In genomic region chr8:53638495-53639171, GRCm38 (mm10) we compare ENCODE assay signal across 8 mouse cellular contexts. TPM values are rescaled to one million over a fixed set of nuclear protein-coding genes. Genes with fewer than 3 reads are reported as not detected.
A peak's percentile ranks its signal among the peaks of the same experiment; 100 is the strongest.
DNase-seq lines count a peak whose midpoint lies in the region; ATAC-seq and TF ChIP-seq lines count a peak whose summit lies in the region.

Gene Neil3, minus strand, starts transcription at chr8:53639065.

- no peak for TF ChIP-seq CTCF in embryonic fibroblast, embryonic 13.5 days (IDR thresholded peaks at IDR 0.05; ENCODE audit: borderline replicate concordance, insufficient read depth, low read length)
- no peak for TF ChIP-seq CTCF in lung, adult 2 months (IDR thresholded peaks at IDR 0.05; ENCODE audit: insufficient read depth, low read length)
- no peak for TF ChIP-seq CTCF in thymus, adult 2 months (IDR thresholded peaks at IDR 0.05; ENCODE audit: borderline replicate concordance, control insufficient read depth, extremely low read depth, insufficient read depth, low read length, poor library complexity)

- H3K9ac ChIP-seq in heart, embryonic 12.5 days = peak within 1 kb of the TSS; percentile 73
- H3K9ac ChIP-seq in kidney, embryonic 16.5 days (replicated peaks; ENCODE audit: low read length) = peak within 1 kb of the TSS; percentile 75
- H3K9ac ChIP-seq in neural tube, embryonic 15.5 days (replicated peaks) = peak within 1 kb of the TSS; percentile 32

- peak within 1 kb of the TSS; percentile 65 for H3K4me3 ChIP-seq in embryonic fibroblast, embryonic 13.5 days (ENCODE audit: insufficient read depth, low read length)
- peak within 1 kb of the TSS; percentile 71 for H3K4me3 ChIP-seq in heart, embryonic 12.5 days
- peak within 1 kb of the TSS; percentile 72 for H3K4me3 ChIP-seq in kidney, embryonic 16.5 days (ENCODE audit: low read length)
- H3K4me3 ChIP-seq in lung, adult 2 months (replicated peaks; ENCODE audit: extremely low read depth, low read depth, low read length) = peak within 1 kb of the TSS; percentile 55
- peak within 1 kb of the TSS; percentile 44 for H3K4me3 ChIP-seq in neural tube, embryonic 15.5 days (replicated peaks)
- peak within 1 kb of the TSS; percentile 81 for H3K4me3 ChIP-seq in thymus, adult 2 months (ENCODE audit: control insufficient read depth, insufficient read depth, low read length)

- peak; percentile 99 for ATAC-seq in heart, embryonic 12.5 days (ENCODE audit: insufficient number of reproducible peaks, low FRiP score)
- ATAC-seq in kidney, embryonic 16.5 days (ENCODE audit: low FRiP score, low TSS enrichment) = peak; percentile 100
- peak; percentile 91 for ATAC-seq in neural tube, embryonic 15.5 days (ENCODE audit: low FRiP score)

- no peaks in the 10 kb centered on the region for H3K4me1 ChIP-seq in embryonic fibroblast, embryonic 13.5 days (ENCODE audit: control insufficient read depth, insufficient read depth, low read length)
- H3K4me1 ChIP-seq in heart, embryonic 12.5 days (replicated peaks) = peaks cover 7% of the 10 kb centered on the region
- H3K4me1 ChIP-seq in kidney, embryonic 16.5 days (ENCODE audit: insufficient read depth, low read length) = peaks cover 14% of the 10 kb centered on the region
- peaks cover 2% of the 10 kb centered on the region; the same call in 1 of the 2 replicates for H3K4me1 ChIP-seq in lung, adult 2 months (ENCODE audit: control insufficient read depth, insufficient read depth, low read length)
- peaks cover 10% of the 10 kb centered on the region for H3K4me1 ChIP-seq in neural tube, embryonic 15.5 days
- H3K4me1 ChIP-seq in thymus, adult 2 months (replicated peaks; ENCODE audit: control insufficient read depth, insufficient read depth, low read length) = 0 out of 2 replicates have a peak, but pooled peaks cover 5% of the 10 kb centered on the region

- no peaks in the 10 kb centered on the region for H3K36me3 ChIP-seq in heart, embryonic 12.5 days
- no peaks in the 10 kb centered on the region for H3K36me3 ChIP-seq in kidney, embryonic 16.5 days (ENCODE audit: insufficient read depth, low read length)
- no peaks in the 10 kb centered on the region for H3K36me3 ChIP-seq in neural tube, embryonic 15.5 days
- no peaks in the 10 kb centered on the region for H3K36me3 ChIP-seq in thymus, adult 2 months (ENCODE audit: control insufficient read depth, insufficient read depth, low read length)

- H3K27me3 ChIP-seq in heart, embryonic 12.5 days (replicated peaks) = no peaks in the 10 kb centered on the region
- H3K27me3 ChIP-seq in kidney, embryonic 16.5 days (ENCODE audit: insufficient read depth, low read length) = no peaks in the 10 kb centered on the region
- no peaks in the 10 kb centered on the region for H3K27me3 ChIP-seq in neural tube, embryonic 15.5 days (replicated peaks)
- no peaks in the 10 kb centered on the region for H3K27me3 ChIP-seq in thymus, adult 2 months (ENCODE audit: control insufficient read depth, insufficient read depth, low read length)

- TF ChIP-seq POLR2A in embryonic fibroblast, embryonic 13.5 days (IDR thresholded peaks at IDR 0.05; ENCODE audit: low read depth, low read length) = no peak; the same call in 1 of the 2 replicates
- TF ChIP-seq POLR2A in lung, adult 2 months (IDR thresholded peaks at IDR 0.05; ENCODE audit: borderline replicate concordance, extremely low read depth, low read depth, low read length) = no peak
- no peak for TF ChIP-seq POLR2A in thymus, adult 2 months (IDR thresholded peaks at IDR 0.05; ENCODE audit: control insufficient read depth, extremely low read depth, insufficient read depth, low read length, poor library complexity)

- no peak within 1 kb of the TSS for H3K27ac ChIP-seq in embryonic fibroblast, embryonic 13.5 days (ENCODE audit: insufficient read depth, low read length)
- peak within 1 kb of the TSS; percentile 30; the same call in 1 of the 2 replicates for H3K27ac ChIP-seq in heart, embryonic 12.5 days (ENCODE audit: poor library complexity, severe bottlenecking)
- 0 out of 2 replicates have a peak within 1 kb of the TSS, but pooled peaks have one; percentile 18 for H3K27ac ChIP-seq in kidney, embryonic 16.5 days (ENCODE audit: low read length)
- no peak within 1 kb of the TSS for H3K27ac ChIP-seq in neural tube, embryonic 15.5 days (replicated peaks)
- H3K27ac ChIP-seq in thymus, adult 2 months (ENCODE audit: control insufficient read depth, insufficient read depth, low read length) = no peak within 1 kb of the TSS

- DNase-seq in CD4-positive, CD25-positive, alpha-beta regulatory T cell, adult 2 months (ENCODE audit: low read depth, low spot score) = peak; percentile 82
- DNase-seq in adrenal gland, postnatal 4 days (ENCODE audit: low spot score in 2 of 2) = peak; percentile 63 to 74
- peak; percentile 71 for DNase-seq in lung, adult 2 months
- DNase-seq in thymus, adult 2 months = peak; percentile 85

- no peaks in the 10 kb centered on the region for H3K9me3 ChIP-seq in heart, embryonic 12.5 days (replicated peaks)
- no peaks in the 10 kb centered on the region for H3K9me3 ChIP-seq in kidney, embryonic 16.5 days (ENCODE audit: low read length)
- H3K9me3 ChIP-seq in neural tube, embryonic 15.5 days (replicated peaks) = no peaks in the 10 kb centered on the region

- 1% methylated on average over 26 of the region's 26 CpGs for WGBS in heart, embryonic 12.5 days
- WGBS in kidney, embryonic 16.5 days = under 1% methylated on average over 26 of the region's 26 CpGs
- under 1% methylated on average over 26 of the region's 26 CpGs for WGBS in lung, adult 2 months
- 2% methylated on average over 26 of the region's 26 CpGs for WGBS in neural tube, embryonic 15.5 days
- WGBS in thymus, adult 2 months = under 1% methylated on average over 26 of the region's 26 CpGs

- H3K4me2 ChIP-seq in heart, embryonic 12.5 days = peak within 1 kb of the TSS; percentile 86
- peak within 1 kb of the TSS; percentile 81 for H3K4me2 ChIP-seq in kidney, embryonic 16.5 days (replicated peaks; ENCODE audit: low read depth, low read length)
- peak within 1 kb of the TSS; percentile 81 for H3K4me2 ChIP-seq in neural tube, embryonic 15.5 days

RNA-seq across cellular contexts. Expression of gene Neil3, which starts in this region (rescaled TPM):
- 10 to 100 TPM; 15.8 to 16.7 TPM for total RNA-seq in adrenal gland, postnatal 4 days (2021)
- 7.7 and 13.3 TPM in 2 replicates for polyA plus RNA-seq in embryonic fibroblast, embryonic 13.5 days (2011; ENCODE audit: insufficient read length, low read depth, missing spikeins)
- polyA plus RNA-seq in heart, embryonic 12.5 days (2016; fragmentation: Nextera tagmentation; extraction: Ambion mirVana) = 21.3 and 22.1 TPM in 2 replicates
- polyA plus RNA-seq in kidney, embryonic 16.5 days (2015; fragmentation: Nextera tagmentation; extraction: Ambion mirVana) = 28.5 and 34.8 TPM in 2 replicates
- 0.20 and 0.41 TPM in 2 replicates for polyA plus RNA-seq in lung, adult 2 months (2012; rRNA removed)
- polyA plus RNA-seq in neural tube, embryonic 15.5 days (2015; fragmentation: Nextera tagmentation; extraction: Ambion mirVana) = 3.7 and 9.2 TPM in 2 replicates
- 11.6 and 14.5 TPM in 2 replicates for polyA plus RNA-seq in thymus, adult 2 months (2012; rRNA removed)

Comparison
In these comparisons a context has a peak if more than half of its experiments do, and no peak if none do; other contexts are left out.
1. Peak in DNase-seq and H3K4me3 ChIP-seq in lung, adult 2 months; RNA of the gene not detected or under 1 TPM.
2. H3K27ac ChIP-seq: peak in heart, embryonic 12.5 days (single experiment) and kidney, embryonic 16.5 days (single experiment); none in embryonic fibroblast, embryonic 13.5 days (single experiment), neural tube, embryonic 15.5 days (single experiment) and thymus, adult 2 months (single experiment).
3. Peak in every context shown above with its lines, with median percentiles within 50 percentile points of each other: DNase-seq, H3K4me3 ChIP-seq, ATAC-seq, H3K4me2 ChIP-seq and H3K9ac ChIP-seq.